Mouse (Mus musculus): ENCODE results near the gene Zfp865. TPM values are rescaled to one million over a fixed set of nuclear protein-coding genes. Genes with fewer than 3 reads are reported as not detected.
A peak's percentile ranks its signal among the peaks of the same experiment; 100 is the strongest.

The Zfp865 gene
- polyA plus RNA-seq, 1 experiment = 21.3 TPM

DNA sequence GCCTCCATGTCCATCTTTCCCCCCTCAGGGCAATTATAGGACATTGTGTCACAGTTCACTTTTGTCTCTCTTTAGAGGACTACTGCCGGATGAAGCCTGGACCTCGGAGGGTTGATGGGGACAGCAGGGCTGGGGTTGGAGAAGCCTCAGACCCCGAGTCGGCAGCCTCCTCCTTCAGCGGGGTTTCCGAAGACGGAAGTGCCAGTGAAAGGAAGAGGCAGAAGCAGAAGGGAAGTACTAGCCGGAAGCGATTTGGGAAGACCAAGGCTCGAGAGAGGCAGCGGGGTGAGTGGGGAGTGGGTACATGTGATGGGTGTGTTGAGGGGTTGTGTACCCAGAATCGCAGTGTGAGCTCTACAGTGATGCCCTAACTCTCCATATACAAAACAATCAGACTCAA is 39.2 kb downstream of the Zfp865 start:
- 90% methylated on average over 12 of the region's 12 CpGs for WGBS
- peaks cover 3% of the 10 kb centered on the region; the same call in 1 of the 2 replicates for H3K4me1 ChIP-seq (ENCODE audit: control insufficient read depth, insufficient read depth, low read length)
- no peak overlapping the region for H3K4me3 ChIP-seq (ENCODE audit: insufficient read depth, low read depth, low read length)

DNA sequence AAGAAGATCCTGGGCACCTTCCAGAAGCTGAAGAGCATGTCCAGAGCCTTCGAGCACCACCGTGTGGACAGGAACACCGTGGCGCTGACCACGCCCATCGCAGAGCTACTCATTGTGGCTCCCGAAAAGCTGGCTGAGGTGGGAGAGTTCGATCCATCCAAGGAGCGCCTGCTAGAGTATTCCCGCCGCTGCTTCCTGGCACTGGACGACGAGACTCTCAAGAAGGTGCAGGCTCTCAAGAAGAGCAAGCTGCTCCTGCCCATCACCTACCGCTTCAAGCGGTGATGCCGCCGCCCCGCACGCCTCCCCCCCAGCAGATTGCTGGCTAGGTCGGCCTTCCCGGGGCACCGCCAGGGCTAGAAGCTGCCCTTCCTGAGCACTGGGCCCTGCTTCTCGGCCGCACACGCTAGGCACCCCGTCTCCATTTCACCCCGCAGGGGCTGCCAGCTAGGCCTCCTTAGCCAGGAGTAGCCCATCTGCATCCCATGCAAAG is 40.1 kb downstream of the Zfp865 start:
- Histone ChIP-seq H3K4me1 (ENCODE audit: control insufficient read depth, insufficient read depth, low read length) (peaks cover 3% of the 10 kb centered on the region; the same call in 1 of the 2 replicates), H3K27me3 (replicated peaks; ENCODE audit: control insufficient read depth, insufficient read depth, low read length) (no peaks in the 10 kb centered on the region), H3K36me3 (ENCODE audit: control insufficient read depth, insufficient read depth, low read length) (no peaks in the 10 kb centered on the region), H3K4me3 (ENCODE audit: insufficient read depth, low read depth, low read length) (peak overlapping the region; percentile 85), H3K27ac (ENCODE audit: insufficient read depth, low read depth, low read length) (peak overlapping the region; percentile 98)
- WGBS = 2% methylated on average over 27 of the region's 27 CpGs
- peak; percentile 90 for DNase-seq
- TF ChIP-seq CTCF (conservative IDR thresholded peaks at IDR 0.05; ENCODE audit: insufficient read depth, insufficient read length, low read depth, low read length) (peak; percentile 89), POLR2A (IDR thresholded peaks at IDR 0.05; ENCODE audit: low read depth, low read length) (no peak)

More for the DNA sequence above, 39.2 kb downstream of the Zfp865 start:
- Histone ChIP-seq H3K36me3 (ENCODE audit: control insufficient read depth, insufficient read depth, low read length) (no peaks in the 10 kb centered on the region), H3K27ac (ENCODE audit: insufficient read depth, low read depth, low read length) (no peak overlapping the region), H3K27me3 (replicated peaks; ENCODE audit: control insufficient read depth, insufficient read depth, low read length) (no peaks in the 10 kb centered on the region)
- TF ChIP-seq CTCF (conservative IDR thresholded peaks at IDR 0.05; ENCODE audit: insufficient read depth, insufficient read length, low read depth, low read length) (no peak), POLR2A (IDR thresholded peaks at IDR 0.05; ENCODE audit: low read depth, low read length) (no peak)
- no peak for DNase-seq

DNA sequence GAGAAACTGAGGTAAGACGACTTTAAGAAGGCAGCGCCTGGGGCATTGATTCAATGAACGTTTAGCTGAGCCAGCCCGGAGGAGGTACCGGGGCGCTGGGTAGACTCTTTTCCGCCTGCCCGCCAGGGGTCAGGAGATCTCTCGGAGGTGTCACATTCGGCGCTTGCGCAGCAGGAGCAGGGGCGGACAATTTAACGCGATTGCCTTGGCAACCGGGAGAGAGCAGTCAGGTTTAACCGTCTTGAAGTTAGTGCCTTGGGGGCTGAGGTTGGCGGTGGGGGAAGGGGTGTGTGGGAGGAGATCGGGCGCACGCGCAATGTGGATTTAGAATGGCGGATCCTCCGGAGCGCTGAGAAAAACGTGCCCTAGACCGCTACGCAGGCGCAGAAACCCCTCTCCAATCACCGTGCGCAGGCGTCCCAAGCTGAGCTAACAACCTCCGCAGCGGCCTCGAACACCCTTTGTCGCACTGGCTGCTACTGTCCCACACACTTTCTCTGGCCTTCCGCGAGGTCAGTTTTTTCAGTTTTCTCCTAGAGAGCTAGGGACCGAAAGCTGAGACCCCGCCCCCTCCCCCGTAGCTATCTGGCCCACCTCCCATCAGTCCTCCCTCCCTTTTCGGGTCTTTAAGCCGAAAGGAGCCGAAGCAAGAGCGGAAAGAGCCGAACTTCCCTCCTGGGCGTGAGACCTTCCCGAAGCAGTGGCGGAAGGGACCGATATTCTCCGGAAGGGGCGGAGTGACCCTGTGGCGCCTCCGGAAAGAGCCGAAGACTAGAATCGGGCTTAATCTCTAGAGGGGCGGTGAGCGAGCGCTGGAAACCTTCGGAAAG is 41.0 kb downstream of the Zfp865 start:
- peak; percentile 99 for DNase-seq
- TF ChIP-seq POLR2A (IDR thresholded peaks at IDR 0.05; ENCODE audit: low read depth, low read length) (peak; percentile 30), CTCF (conservative IDR thresholded peaks at IDR 0.05; ENCODE audit: insufficient read depth, insufficient read length, low read depth, low read length) (peak; percentile 60)

DNA sequence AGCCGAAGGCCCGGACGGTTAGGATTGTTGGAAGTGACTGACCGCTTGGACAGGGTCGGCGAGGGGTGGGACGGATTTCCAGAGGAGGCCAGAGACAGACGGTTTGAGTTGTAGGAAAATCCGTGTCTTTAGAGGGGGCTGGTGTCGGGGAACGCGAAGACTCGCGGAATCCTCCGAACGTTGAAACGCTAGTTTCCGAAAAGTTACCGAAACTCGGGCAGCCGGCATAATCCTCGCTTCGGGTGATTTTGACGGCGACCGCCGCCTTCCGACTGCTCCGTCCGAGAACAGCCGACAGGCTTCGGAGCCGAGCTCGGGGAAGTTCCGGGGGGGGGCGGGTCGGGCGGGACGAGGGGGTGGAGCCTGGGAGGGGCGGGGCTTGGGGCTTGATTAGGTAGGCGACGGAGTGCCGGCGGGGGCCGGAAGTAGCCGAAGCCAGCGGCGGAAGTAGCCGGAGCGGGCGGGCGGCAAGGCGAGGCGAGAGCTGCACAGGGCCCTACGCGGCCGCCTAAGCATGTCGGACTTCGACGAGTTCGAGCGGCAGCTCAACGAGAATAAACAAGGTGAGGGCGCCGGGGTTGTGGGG is 41.7 kb downstream of the Zfp865 start, which contains the start of gene U2af2:
TSS of gene U2af2 (plus strand) at position 370 of the 586 bp plus-strand sequence.
- DNase-seq = peak; percentile 96
- peaks cover 3% of the 10 kb centered on the region; the same call in 1 of the 2 replicates for H3K4me1 ChIP-seq (ENCODE audit: control insufficient read depth, insufficient read depth, low read length)

More for the DNA sequence above, 41.0 kb downstream of the Zfp865 start:
- peak overlapping the region; percentile 85 for H3K4me3 ChIP-seq (ENCODE audit: insufficient read depth, low read depth, low read length)
- peaks cover 3% of the 10 kb centered on the region; the same call in 1 of the 2 replicates for H3K4me1 ChIP-seq (ENCODE audit: control insufficient read depth, insufficient read depth, low read length)
- H3K27me3 ChIP-seq (replicated peaks; ENCODE audit: control insufficient read depth, insufficient read depth, low read length) = no peaks in the 10 kb centered on the region
- no peaks in the 10 kb centered on the region for H3K36me3 ChIP-seq (ENCODE audit: control insufficient read depth, insufficient read depth, low read length)
- WGBS = under 1% methylated on average over 60 of the region's 60 CpGs
- peak overlapping the region; percentile 99 for H3K27ac ChIP-seq (ENCODE audit: insufficient read depth, low read depth, low read length)

DNA sequence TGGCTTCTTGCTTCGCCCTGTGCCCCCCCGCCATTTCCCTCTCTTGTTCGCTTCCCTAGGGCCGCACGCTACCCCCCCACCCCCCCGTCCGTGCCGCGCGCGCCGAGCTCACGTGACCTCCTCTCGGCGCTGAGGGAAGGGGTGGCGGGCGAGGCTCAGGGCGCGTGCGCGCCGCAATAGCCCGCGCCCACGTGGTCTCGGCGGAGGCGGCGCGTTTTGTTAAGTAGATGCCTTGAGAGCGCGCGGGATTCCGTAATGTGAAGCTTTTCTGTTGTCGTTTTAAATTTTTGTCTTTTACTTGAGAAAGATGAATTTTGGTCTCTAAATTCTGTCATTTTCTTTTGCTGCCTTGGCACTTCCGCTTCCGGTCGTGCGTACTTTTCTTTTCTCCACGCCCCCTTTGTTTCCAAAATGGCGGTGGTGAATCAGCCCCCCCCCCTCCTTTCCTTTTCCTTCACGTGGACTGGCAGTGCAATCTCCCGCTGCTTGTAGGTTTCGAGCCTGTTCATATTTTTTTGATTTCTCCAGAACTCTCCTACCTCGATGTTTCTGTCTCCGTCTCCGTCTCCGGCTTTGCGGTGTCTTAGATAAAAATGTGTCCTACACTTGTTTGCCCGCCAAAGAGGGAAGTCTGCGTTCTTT is 42.3 kb downstream of the Zfp865 start:
- TF ChIP-seq CTCF (conservative IDR thresholded peaks at IDR 0.05; ENCODE audit: insufficient read depth, insufficient read length, low read depth, low read length) (no peak), POLR2A (IDR thresholded peaks at IDR 0.05; ENCODE audit: low read depth, low read length) (no peak)
- WGBS = under 1% methylated on average over 51 of the region's 51 CpGs
- peak; percentile 82 for DNase-seq

More for the DNA sequence above, 41.7 kb downstream of the Zfp865 start, which contains the start of gene U2af2:
- WGBS = under 1% methylated on average over 64 of the region's 65 CpGs
- Histone ChIP-seq H3K36me3 (ENCODE audit: control insufficient read depth, insufficient read depth, low read length) (no peaks in the 10 kb centered on the region; the same call in 1 of the 2 replicates), H3K4me3 (ENCODE audit: insufficient read depth, low read depth, low read length) (peak within 1 kb of the TSS; percentile 87), H3K27me3 (replicated peaks; ENCODE audit: control insufficient read depth, insufficient read depth, low read length) (no peaks in the 10 kb centered on the region), H3K27ac (ENCODE audit: insufficient read depth, low read depth, low read length) (peak within 1 kb of the TSS; percentile 99)
- TF ChIP-seq CTCF (conservative IDR thresholded peaks at IDR 0.05; ENCODE audit: insufficient read depth, insufficient read length, low read depth, low read length) = no peak
- peak; percentile 4 for TF ChIP-seq POLR2A (IDR thresholded peaks at IDR 0.05; ENCODE audit: low read depth, low read length)

DNA sequence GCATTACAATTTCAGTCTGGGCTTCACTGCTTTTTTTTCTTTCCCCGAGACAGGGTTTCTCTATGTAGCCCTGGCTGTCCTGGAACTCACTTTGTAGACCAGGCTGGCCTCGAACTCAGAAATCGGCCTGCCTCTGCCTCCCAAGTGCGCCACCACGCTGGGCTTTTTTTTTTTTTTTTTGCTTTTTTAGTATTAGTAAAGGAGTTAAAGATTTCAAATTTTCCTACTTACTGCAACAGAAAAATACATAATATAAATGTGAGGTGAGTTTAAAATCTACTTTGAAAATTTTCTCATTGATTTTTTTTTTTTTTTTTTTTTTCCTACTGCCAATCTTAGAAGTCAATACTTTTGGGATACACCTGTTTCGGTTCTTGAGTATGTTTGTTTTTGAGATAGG is 44.7 kb downstream of the Zfp865 start:
- TF ChIP-seq POLR2A (IDR thresholded peaks at IDR 0.05; ENCODE audit: low read depth, low read length) = no peak
- TF ChIP-seq CTCF (conservative IDR thresholded peaks at IDR 0.05; ENCODE audit: insufficient read depth, insufficient read length, low read depth, low read length) = no peak
- Histone ChIP-seq H3K27me3 (replicated peaks; ENCODE audit: control insufficient read depth, insufficient read depth, low read length) (no peaks in the 10 kb centered on the region), H3K36me3 (ENCODE audit: control insufficient read depth, insufficient read depth, low read length) (peaks cover 7% of the 10 kb centered on the region), H3K27ac (ENCODE audit: insufficient read depth, low read depth, low read length) (no peak overlapping the region), H3K4me3 (ENCODE audit: insufficient read depth, low read depth, low read length) (no peak overlapping the region), H3K4me1 (ENCODE audit: control insufficient read depth, insufficient read depth, low read length) (peaks cover 3% of the 10 kb centered on the region; the same call in 1 of the 2 replicates)
- WGBS = 83% methylated on average over 6 of the region's 6 CpGs
- DNase-seq = no peak

More for the DNA sequence above, 42.3 kb downstream of the Zfp865 start:
- Histone ChIP-seq H3K36me3 (ENCODE audit: control insufficient read depth, insufficient read depth, low read length) (no peaks in the 10 kb centered on the region; the same call in 1 of the 2 replicates), H3K4me3 (ENCODE audit: insufficient read depth, low read depth, low read length) (peak overlapping the region; percentile 87), H3K27me3 (replicated peaks; ENCODE audit: control insufficient read depth, insufficient read depth, low read length) (no peaks in the 10 kb centered on the region), H3K4me1 (ENCODE audit: control insufficient read depth, insufficient read depth, low read length) (peaks cover 3% of the 10 kb centered on the region; the same call in 1 of the 2 replicates), H3K27ac (ENCODE audit: insufficient read depth, low read depth, low read length) (peak overlapping the region; percentile 87)
